Mouse (Mus musculus): ENCODE measurements around the gene Kcnc4. TPM values are rescaled to one million over a fixed set of nuclear protein-coding genes. Genes with fewer than 3 reads are reported as not detected.

Kcnc4 gene
- total RNA-seq, 2 experiments from 2014 or later: 0.36 to 0.50 TPM

DNA sequence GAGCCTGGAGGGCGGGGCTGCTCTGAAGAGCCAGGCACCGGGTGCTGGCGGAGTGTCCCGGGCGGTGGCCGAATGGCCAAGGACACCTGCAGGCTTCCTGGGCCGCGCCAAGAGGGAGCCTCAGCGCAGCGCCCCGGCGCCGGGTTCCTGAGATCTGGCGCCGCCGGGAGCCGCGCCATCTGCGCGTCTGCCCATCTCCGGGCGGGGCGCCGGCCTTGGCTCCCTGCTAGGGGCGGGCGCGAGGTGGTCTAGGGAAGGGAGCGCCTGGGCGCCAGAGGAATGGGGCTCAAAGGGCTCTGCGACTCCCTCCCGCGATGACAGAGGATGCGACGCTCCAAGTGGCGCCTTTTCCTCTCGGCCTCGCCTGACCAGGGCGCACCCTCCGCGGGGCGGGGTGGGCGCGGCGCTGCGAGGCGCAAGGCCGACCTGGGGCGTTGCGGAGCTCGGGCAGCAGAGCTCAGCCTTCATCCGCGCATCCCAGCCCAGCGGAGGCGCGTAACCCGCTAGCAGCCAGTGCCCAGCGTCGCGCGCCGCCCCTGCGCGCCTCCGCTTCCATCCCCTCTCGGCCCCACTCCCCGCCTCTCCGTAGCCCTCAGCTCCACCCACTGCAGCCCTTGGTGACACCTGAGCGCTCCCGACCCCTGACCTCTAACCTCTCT lies 550 bp upstream of the Kcnc4 start:
- intact Hi-C loops (cut with DNase I): no loop called here
- DNase-seq: peak in 1 of 2 experiments; percentile 15

DNA sequence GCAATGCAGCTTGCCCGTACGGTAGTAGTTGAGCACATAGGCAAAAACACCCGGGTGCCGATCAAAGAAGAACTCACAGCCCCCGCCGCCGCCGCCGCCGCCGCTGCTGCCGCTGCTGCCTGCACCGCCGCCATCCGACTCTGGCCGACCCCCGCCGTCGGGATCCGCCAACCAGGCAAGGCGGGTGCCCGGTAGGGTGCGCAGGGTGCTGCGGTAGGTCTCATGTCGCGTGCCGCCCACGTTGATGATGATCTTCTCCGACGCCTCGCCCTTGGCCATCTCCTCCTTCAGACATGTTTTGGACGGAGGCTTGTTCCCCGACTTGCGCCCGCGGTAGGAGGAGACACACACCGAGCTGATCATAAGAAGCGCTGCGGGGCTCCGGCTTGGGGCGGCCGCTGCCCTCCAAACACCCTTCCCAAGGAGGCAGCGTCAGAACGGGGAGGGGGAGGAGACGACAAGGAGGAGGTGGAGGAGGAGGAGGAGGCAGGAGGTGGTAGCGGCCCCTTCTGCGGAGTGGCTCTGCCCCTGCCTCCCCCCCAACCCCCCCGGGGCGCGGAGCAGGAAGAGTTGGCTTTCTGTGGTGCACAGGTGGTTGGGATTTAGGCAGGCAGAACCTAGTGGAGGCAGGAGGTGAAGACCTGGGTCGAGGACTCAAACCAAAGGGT lies 690 bp downstream of the Kcnc4 start:
- intact Hi-C loops (cut with DNase I): no loop called here
- peak; percentile 8 to 30 for DNase-seq

DNA sequence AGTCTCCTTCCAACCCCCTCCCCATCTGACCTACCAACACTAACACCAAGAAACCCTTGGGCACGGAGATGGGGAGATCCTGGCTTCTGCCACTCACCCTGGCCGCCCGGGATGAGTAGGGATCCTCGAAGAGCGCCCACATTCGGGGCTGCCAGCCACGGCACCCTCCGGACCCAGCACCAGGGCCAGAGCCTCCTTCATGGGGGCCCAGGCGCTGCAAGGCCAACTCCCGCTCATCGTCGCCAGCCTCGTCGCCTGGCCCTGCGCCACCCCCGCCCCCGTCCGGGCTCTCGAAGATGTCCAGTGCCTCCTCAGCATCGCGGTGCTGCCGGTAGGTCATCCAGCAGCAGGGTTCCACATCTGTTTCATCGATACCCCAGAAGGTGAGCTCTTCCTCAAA lies 1.2 kb downstream of the Kcnc4 start:
- DNase-seq: no peak
- intact Hi-C loops (cut with DNase I): no loop called here

DNA sequence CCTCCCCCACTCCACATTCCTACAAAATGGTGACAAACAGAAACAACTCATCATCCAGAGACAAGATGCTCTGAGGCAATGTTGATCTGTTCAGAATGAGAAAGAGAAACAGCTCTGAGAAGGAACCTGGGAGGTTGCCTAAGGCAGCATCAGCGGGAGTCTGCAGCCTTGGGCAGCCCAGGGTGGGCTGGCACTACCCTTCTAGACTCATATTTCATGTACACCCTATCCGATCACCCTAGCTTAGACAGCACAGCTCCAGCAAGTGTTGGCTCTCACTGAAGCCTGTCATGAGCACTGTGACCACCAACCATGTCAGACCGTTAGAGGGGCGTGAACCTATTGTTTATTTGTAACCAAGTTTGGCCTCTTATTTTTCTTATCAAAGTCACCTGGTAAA lies 5.1 kb downstream of the Kcnc4 start:
- intact Hi-C loops (cut with DNase I): no loop called here
- no peak for DNase-seq

DNA sequence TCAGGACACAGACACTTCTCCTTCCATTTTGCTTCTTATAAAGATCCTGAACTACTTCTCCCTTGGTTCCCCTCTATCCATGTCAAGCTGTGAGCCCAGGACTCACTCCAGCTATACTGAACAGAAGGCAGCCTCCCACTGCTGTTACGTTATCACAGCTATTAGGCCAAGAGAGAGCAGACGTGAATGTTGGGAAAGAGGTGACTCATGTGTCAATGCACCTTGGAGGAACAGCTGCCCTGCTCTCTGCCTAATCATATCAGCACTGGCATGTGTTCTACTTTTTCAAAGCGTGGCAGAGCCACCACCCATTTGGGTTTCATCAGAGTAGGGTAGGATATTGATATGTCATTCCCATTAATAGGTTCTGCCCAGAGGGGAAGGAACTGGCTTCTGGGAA lies 12.5 kb downstream of the Kcnc4 start:
- no peak for DNase-seq
- intact Hi-C loops (cut with DNase I): no loop called here

DNA sequence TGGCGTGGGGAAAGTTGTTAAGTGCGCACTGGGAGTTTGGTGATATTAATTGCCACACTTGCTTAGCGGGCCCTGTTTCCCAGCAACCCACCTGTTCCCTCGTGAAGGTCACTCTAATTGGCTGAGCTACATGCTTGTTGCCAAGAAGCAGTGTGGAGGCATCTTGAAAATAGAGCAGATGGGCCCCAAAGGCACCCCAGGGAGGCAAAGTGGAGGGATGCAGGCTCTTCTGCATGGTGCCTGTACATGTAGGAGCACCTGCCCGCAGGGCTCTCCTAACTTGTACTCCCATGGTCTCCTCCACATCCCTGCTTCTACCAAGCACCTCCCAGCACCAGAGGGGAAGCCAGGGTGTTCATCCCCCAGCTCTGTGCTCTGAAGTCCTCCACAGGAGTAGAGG lies 15.5 kb downstream of the Kcnc4 start:
- DNase-seq: no peak
- intact Hi-C loops (cut with DNase I): no loop called here

DNA sequence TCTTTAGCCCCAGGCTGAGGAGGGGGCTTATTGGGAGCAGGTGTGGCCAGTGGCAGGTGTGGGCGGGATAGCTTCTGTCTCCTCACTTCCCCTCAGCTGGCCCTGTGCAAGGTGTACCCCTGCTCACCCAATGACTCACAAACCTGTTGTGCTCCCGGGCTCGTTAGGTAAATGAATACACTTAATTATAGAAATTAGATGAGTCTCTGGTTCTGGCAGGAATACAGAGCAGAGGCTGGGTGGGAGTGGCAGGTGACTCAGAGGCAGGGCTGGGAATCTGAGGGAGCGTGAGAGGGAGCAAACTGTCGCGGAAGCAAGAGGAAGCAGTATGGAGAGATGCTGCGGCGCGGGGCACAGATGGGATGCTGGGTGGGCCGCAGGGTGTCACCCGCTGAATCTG lies 17.2 kb downstream of the Kcnc4 start:
- intact Hi-C loops (cut with DNase I): no loop called here
- DNase-seq: no peak

DNA sequence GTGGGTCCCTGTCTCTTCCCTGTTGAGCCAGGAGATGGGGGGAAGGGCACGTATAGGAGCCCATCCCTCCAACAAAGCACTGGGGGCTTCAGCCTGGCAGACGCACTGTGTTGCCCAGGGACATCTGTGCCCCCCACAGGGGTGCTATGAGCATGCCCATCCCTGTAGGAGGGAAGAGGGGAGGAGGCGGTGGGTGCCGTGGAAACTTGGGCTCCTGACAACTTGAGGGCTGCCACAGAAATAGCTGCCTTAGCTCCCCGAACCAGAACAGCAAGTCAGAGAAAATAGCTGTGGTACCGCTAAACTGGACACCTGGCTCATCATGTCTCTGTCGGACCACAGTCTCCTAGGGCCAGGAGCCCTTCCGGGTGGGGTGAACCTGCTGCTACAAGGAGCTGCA lies 18.0 kb downstream of the Kcnc4 start:
- intact Hi-C loops (cut with DNase I): no loop called here
- no peak for DNase-seq

DNA sequence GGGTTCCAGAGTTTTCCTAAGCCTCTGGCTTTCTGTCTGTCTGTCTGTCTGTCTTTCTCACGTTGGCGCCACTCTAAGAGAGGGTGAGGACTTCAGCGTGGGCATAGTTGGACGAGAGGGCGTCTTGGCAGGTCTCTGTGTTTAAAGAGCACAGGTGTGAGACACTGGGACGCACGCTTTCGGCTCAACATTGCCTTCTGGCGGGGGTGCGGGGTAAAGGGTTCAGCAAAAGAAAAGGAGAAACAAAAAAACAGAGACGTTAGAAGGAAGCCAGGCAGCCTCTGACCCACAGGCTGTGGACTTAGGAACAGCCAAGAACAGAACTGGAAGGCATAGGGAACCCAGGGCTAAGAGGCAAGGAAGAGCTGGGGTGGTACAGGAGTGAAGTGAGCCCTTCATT lies 20.1 kb downstream of the Kcnc4 start:
- no peak for DNase-seq
- intact Hi-C loops (cut with DNase I): no loop called here

DNA sequence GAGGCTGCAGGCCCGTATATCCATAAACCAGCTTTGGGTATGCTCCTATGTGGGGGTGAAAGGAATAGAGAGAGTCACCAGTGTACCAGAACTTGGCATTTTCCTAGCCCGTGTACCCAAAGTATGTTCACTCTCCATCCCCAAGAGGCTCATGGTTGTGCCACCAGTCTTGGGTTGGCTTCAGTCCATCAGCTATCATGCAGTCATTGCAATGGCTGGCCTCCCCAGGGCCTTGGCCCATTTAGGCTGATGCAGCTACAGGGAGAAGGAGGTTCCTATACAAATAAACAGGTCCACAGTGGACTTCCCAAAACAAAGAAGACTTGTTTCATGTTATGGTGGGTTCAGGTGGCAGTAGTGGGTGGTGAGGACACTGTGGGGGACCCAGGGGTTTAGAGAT lies 21.7 kb downstream of the Kcnc4 start:
- intact Hi-C loops (cut with DNase I): no loop called here
- DNase-seq: no peak

DNA sequence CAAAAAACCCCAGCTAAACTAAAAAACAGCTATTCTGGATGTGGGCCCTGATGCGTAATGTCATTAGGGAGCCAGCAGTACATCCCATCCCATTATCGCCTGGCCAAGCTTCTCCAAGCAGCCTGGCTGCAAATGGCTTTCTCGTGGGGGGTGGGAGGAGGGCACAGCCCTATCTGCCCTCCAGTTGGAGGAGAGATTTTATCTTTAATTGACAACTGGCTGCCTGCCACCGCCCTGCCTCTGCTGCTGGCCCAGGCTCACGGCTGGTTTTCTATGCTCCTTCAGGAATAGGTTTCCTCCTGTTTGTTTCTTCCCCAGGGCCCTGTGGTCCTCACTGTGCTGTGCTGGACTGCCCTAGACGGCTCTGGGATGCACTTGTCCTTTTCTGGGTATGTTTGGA lies 22.9 kb downstream of the Kcnc4 start:
- intact Hi-C loops (cut with DNase I): no loop called here
- no peak for DNase-seq

DNA sequence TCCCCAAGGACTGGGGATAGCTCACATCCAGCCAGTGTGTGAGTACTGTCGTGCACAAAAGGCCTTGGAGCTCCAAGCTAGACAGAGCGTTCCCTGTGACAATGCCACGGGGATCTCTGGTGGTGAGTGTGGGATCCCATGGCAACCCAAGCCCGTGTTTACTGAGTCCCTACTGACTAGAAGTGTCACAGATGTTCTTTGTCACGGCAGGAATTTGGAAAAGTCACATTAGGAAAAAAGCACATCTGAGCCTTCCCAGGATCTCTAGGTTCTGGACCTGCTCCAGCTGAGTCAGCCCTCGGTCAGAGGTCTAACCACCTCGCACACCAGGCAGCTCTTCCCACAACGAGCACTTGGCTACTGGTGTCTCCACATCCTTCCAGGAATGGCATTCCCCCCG lies 25.7 kb downstream of the Kcnc4 start:
- DNase-seq: peak; percentile 58 to 60
- intact Hi-C loops (cut with DNase I): no loop called here

DNA sequence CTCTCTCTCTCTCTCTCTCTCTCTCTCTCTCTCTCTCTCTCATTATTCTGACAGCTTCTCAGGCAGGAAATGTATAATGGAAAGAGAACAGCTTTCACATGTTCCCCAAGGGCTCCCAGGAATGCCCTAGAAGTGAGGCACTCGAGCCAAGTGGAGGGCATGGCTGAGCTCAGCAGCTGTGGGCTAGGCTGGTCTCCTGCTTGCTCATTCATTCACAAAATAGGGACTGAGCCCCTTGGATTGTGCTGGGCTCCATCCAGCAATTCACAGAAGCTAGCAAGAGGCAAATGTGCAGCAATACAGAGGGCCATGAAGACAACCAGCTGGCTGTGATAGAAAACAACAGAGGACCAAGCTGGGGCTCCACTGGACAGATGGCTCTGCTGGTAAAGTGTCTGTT lies 28.1 kb downstream of the Kcnc4 start:
- intact Hi-C loops (cut with DNase I): no loop called here

DNA sequence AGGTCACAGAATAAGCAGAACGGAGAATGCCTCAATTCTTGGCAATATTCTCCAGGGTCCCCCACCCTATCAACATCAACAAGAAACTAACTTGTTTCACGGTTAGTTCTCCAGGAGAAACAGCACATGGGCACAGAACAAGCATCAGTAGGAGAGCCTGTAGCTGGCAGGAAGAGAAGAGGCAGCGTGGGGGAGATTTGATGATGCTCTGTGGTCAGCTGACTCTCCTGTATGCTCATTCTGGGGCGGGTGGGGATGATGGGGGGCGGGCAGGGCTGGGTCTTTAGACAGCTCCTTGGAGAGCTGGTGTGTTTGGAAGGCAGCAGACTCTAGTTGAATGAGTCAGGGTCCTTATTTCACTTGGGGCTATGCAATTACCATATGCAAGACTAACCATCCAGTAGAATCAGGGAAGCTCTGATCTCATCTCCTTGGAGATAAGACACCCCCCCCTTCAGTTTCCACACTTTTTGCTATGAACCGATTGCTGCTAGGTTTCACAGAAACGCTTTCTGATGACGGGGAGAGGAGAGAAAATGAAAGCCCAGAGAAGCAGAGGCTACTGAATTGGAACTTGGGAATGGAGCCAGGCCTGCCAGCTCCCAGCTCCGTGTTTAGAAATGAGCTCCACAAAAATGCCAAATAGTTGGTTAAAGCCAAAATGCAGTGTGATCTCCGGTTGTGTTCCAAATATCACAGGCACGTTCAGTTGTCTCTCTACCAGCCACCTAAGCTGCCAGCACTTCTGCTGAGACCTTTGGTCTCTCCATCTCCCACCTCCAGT lies 34.9 kb downstream of the Kcnc4 start:
- intact Hi-C loops (cut with DNase I): no loop called here

More for the DNA sequence above, 28.1 kb downstream of the Kcnc4 start:
- peak; percentile 18 to 21 for DNase-seq

DNA sequence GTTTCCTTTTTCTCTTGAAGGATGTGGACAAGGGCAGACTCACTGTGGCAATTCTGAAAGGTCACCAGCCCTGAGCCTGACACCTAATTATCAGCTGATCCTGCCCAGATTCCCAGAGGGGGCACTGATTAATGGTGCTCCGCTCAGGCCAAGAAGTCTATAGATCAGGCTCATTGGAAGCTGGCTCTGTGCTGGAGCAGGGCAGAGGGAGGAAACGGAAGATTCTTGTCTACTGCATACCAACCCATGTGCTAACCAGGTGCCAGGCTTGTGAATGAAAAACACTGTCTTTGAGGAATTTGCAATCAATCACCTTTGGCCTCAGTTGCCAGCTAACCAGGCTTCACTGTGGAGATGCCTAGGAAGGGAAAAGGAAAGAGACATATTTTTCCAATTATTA lies 39.2 kb downstream of the Kcnc4 start:
- no peak for DNase-seq

More for the DNA sequence above, 34.9 kb downstream of the Kcnc4 start:
- no peak for DNase-seq

DNA sequence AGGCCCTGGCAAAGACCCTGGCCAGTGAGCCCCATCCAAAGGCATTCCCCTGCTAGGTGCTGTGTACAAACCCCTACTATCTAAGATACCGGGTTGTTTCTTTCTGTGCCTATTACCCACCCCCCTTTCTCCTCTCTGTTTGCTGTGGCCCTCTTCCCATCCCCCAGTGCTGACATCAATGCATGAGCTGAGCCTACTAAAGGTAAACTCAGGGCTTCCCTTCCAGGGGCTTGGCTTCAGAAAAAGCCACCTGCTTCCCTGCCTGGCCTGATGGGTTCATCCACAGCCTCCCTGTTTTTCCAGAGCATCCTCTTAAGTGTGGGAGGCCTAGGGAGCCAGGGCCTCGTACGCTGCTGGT lies 42.1 kb downstream of the Kcnc4 start:
- DNase-seq: no peak
- intact Hi-C loops (cut with DNase I): no loop called here

More for the DNA sequence above, 39.2 kb downstream of the Kcnc4 start:
- intact Hi-C loops (cut with DNase I): no loop called here

DNA sequence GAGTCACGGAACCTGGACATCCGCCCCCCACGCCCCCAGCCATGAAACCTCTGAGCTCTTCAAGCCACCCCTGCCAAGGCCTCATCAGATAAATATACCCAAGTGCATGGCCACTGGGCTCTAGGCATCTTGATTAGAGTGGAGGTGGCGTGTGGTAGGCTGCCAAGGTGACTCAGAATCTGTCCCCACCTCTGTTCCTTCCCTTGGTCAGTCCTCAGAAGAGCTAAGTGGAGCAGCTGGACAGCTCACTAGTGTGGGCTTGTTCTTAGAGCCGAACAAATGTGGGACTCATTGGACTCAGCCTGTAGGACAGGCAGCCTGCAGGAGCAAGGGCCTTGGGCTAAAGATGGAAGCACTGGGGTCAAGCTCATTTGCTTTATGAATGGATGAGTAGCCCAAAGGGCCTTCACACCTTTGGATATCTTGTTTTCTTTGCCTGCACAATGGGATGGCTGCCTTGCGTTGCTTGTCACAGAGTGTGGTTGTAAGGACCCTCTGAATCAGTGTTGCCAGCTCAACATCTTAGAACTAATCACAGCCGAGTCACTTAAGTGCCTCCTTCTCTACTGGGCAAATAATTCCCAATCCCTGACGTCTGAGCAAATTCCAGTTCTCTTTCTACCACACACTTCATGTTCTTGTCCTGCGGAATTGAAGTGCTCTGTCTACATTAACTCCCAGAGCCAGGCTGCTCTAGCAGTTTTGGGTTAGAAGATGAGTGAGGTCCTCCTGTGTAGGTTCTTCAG lies 42.6 kb downstream of the Kcnc4 start:
- DNase-seq: no peak
- intact Hi-C loops (cut with DNase I): no loop called here

DNA sequence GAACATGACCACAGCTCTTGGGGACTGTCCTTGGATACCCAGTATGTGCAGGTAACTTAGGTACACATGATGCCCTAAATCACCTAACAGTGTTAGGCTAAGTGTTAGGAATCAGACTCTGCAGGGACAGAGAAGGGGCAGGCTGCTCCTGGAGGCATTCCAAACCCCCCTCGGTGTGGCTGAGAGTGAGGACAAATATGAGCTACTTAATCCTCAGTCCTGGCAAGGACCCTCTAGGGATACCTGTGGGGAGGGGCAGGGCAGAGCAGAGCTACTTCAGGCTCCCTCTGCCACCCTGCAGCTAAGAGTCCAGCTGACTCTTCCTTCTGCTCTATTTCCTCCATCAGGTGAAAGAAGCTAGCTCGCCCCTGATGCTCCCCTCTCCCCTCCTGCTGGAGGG lies 46.3 kb downstream of the Kcnc4 start:
- no peak for DNase-seq
- intact Hi-C loops (cut with DNase I): no loop called here

DNA sequence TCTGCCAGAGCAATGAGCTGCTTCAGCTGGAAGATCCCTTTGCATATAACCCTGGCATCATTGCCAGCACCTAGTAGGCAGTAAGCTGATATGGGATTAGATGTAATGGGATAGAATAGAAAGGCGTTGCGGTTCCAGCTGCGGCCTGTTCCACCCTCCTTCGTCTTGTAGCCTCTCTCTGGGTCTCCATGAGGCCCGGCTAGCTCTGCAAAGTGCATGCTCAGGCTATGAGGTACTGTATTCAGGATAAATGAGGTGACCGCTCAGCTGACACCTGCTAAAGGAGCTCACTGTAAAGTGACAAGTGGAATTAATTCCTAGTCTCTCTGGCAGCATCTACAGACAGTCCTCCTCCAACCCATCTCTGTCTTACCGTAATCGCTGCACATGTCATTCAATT lies 46.8 kb downstream of the Kcnc4 start:
- intact Hi-C loops (cut with DNase I): no loop called here
- no peak for DNase-seq

DNA sequence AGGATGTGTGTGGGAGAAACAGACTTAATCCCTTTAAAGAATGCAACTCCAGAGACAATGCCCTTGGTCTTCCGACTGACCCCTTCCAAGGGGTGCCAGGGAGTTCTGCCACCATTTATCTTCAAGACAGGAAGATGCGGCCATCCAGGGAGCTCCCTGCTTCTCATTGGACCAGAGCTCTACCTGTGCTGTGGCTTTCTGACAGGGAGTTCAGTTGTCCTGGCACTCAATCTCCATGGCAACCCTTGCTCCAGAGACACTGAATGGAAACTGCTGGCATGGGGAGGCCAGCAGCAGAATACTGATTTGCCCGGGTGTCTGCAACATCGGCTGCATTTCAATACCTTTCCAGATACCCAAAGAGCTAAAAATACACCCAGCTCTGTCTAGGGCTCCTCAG lies 47.7 kb downstream of the Kcnc4 start:
- no peak for DNase-seq
- intact Hi-C loops (cut with DNase I): no loop called here

DNA sequence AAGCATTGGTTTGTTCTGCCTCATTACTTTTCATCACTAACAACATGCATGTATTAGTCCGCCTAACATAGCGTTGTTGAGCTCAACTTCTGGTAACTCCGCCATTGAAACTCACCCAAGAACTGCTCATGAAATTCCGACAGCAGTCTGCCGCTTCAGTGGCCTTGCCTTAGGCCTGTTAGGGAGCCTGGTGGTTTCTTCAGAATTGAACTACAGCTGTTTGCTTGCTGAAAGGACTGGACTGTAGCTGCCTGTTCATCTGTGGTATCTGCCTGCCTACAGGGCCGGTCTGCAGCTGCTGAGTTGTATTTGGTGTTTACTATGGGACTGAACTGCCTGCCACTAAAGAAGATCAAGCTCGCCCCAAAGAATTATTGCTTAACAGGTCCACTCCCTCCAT lies 58.0 kb downstream of the Kcnc4 start:
- intact Hi-C loops (cut with DNase I): no loop called here
- no peak for DNase-seq

Data from heart, postnatal 10 days (tissue).